Mouse (Mus musculus): ENCODE measurements around the gene Ppp4r1. TPM values are rescaled to one million over a fixed set of nuclear protein-coding genes. Genes with fewer than 3 reads are reported as not detected.

Gene Ppp4r1
- total and polyA plus RNA-seq, 3 experiments, result 25.3 to 43.3 (median 36.9) TPM

DNA sequence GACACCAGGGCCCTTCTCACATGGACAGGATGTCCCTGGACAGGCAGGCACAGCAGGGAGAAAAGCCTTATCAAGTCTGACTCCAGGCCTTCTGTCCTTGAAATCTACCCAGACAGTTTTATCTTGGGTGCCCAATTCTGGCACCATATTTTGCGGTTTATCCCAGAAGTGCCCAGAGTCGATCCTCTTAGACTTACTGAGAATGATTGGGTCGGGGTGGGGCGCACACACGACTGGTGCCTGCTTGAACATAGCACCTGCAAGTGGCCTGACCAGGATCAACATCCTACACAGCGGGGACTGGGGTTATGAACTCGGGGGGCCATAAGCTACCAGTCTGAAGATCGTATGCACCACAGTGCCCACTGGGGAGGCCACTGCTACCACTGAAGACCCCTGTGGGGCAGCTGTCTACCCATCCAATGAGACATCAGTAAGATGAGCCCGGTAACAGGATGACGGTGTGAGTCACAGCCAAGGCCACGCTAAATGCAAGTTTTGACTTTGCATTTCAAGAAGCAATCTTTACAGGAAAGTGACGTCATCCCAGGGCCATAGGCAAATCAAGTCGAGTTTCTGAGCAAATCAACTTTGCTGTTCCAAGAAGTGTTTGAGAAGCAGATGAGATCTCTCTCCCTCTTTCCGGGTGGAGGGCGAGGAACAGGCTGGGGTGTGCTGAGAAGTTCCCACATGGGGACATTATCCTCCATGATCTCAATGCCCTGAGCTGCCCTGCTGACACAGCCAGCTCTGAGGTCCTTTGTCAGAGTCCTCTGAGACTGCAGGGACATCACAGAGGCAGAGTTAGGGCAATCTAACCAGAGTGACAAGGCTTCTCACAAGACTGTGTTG is 42.3 kb upstream of the Ppp4r1 start:
- TF ChIP-seq CTCF (IDR thresholded peaks at IDR 0.05) (no peak), EP300 (IDR thresholded peaks at IDR 0.05; ENCODE audit: insufficient read depth, low read depth, low read length) (no peak), POLR2A (IDR thresholded peaks at IDR 0.05; ENCODE audit: insufficient read depth, low read depth, low read length) (no peak)
- intact Hi-C loops (cut with DNase I), result no loop called here

DNA sequence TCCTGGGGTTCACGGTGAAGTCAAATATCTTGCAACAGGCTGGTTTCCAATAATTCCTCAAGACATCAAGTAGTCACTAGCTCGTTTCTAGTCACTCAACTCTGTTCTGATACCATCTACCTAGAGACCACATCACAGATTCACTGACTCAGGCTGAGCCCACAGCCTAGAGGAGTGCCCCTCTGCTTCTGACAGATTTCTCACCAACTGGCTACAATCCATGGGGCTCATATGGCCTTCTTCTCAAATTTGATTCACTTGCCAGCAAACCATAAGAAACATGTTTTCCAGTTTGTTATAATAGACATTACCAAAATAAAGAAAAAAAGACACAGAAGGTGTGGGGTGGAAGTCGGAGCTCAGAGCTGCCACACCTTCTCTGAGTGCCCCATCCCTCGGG is 40.8 kb upstream of the Ppp4r1 start:
- H3K27ac ChIP-seq, result no peak overlapping the region
- DNase-seq, result no peak
- WGBS, result 92% methylated on average over 4 of the region's 4 CpGs
- H3K79me2 ChIP-seq (replicated peaks; ENCODE audit: control insufficient read depth, insufficient read depth, low read length), result no peaks in the 10 kb centered on the region; the same call in 1 of the 2 replicates
- no peaks in the 10 kb centered on the region for H3K36me3 ChIP-seq (ENCODE audit: control insufficient read depth, insufficient read depth, low read length)
- intact Hi-C loops (cut with DNase I), result no loop called here
- no peaks in the 10 kb centered on the region for H3K27me3 ChIP-seq (ENCODE audit: control insufficient read depth, insufficient read depth, low read length)
- no peak overlapping the region for H3K4me3 ChIP-seq
- peaks cover 4% of the 10 kb centered on the region for H3K4me1 ChIP-seq (ENCODE audit: control insufficient read depth, insufficient read depth, low read length)
- H3K9ac ChIP-seq (ENCODE audit: low read depth, low read length), result no peak overlapping the region
- TF ChIP-seq EP300 (IDR thresholded peaks at IDR 0.05; ENCODE audit: insufficient read depth, low read depth, low read length) (no peak), POLR2A (IDR thresholded peaks at IDR 0.05; ENCODE audit: insufficient read depth, low read depth, low read length) (no peak), CTCF (IDR thresholded peaks at IDR 0.05) (no peak)

More for the DNA sequence above, 42.3 kb upstream of the Ppp4r1 start:
- Histone ChIP-seq H3K36me3 (ENCODE audit: control insufficient read depth, insufficient read depth, low read length) (no peaks in the 10 kb centered on the region), H3K4me3 (no peak overlapping the region), H3K4me1 (ENCODE audit: control insufficient read depth, insufficient read depth, low read length) (peaks cover 4% of the 10 kb centered on the region), H3K79me2 (replicated peaks; ENCODE audit: control insufficient read depth, insufficient read depth, low read length) (no peaks in the 10 kb centered on the region; the same call in 1 of the 2 replicates), H3K9ac (ENCODE audit: low read depth, low read length) (no peak overlapping the region), H3K27ac (no peak overlapping the region), H3K27me3 (ENCODE audit: control insufficient read depth, insufficient read depth, low read length) (no peaks in the 10 kb centered on the region)
- WGBS, result 64% methylated on average over 15 of the region's 15 CpGs
- no peak for DNase-seq

DNA sequence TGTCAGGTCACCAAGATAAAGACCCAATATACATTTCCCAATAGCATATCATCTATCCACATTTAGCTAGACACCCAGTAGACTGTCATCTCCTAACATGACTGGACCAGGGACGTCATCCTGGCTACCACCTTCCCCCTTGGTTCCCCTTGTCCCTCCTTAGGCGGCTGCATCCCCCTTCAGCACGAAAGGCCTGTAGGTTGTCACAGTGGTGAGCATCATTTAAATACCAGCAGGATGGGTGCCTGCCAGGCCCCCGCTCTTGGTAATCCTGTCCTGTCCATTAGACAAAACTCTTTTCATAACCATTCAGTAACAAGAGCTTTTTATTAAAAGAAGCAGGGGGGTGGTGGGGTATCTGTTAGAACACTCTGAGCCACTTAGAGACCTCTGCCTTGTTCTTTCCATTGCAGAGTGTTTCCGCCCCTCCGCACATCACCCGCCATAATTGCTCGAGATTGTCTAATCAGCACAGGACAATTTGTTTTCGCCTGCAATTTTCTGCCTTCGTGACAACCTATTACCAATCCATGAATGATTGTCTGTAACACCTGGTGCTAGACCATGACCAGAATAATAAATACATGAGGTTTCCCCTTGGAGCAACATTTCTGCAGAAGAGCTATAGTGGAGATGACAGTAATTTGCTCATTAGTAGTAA is 40.0 kb upstream of the Ppp4r1 start:
- H3K79me2 ChIP-seq (replicated peaks; ENCODE audit: control insufficient read depth, insufficient read depth, low read length), result no peaks in the 10 kb centered on the region; the same call in 1 of the 2 replicates
- 91% methylated on average over 10 of the region's 10 CpGs for WGBS
- H3K9ac ChIP-seq (ENCODE audit: low read depth, low read length), result no peak overlapping the region
- no peak for TF ChIP-seq EP300 (IDR thresholded peaks at IDR 0.05; ENCODE audit: insufficient read depth, low read depth, low read length)
- no peak for TF ChIP-seq CTCF (IDR thresholded peaks at IDR 0.05)
- TF ChIP-seq POLR2A (IDR thresholded peaks at IDR 0.05; ENCODE audit: insufficient read depth, low read depth, low read length), result no peak
- no peak overlapping the region for H3K4me3 ChIP-seq
- H3K4me1 ChIP-seq (ENCODE audit: control insufficient read depth, insufficient read depth, low read length), result peaks cover 4% of the 10 kb centered on the region
- no peak for DNase-seq
- intact Hi-C loops (cut with DNase I), result no loop called here
- H3K27me3 ChIP-seq (ENCODE audit: control insufficient read depth, insufficient read depth, low read length), result no peaks in the 10 kb centered on the region
- H3K27ac ChIP-seq, result no peak overlapping the region
- no peaks in the 10 kb centered on the region for H3K36me3 ChIP-seq (ENCODE audit: control insufficient read depth, insufficient read depth, low read length)

DNA sequence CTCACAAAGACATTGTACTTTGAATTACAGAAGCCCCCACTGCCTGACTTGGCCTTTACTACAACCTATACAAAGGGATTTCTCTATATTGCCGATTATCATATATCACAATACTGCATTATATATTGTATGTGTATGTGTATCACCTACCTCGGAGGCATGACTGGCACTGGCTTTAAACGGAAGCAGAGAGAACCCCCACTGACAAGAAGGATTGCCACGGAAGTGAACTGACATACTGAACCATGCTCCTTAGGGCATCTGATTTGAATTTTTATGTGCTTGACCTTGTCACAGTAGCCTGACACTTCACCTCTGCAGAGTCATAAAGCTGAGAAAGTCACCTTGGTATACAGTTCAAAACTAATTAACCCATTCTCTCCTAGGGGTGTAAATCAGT is 39.4 kb upstream of the Ppp4r1 start:
- WGBS, result 90% methylated on average over 4 of the region's 4 CpGs
- DNase-seq, result no peak
- TF ChIP-seq CTCF (IDR thresholded peaks at IDR 0.05) (no peak), POLR2A (IDR thresholded peaks at IDR 0.05; ENCODE audit: insufficient read depth, low read depth, low read length) (no peak), EP300 (IDR thresholded peaks at IDR 0.05; ENCODE audit: insufficient read depth, low read depth, low read length) (no peak)
- no peak overlapping the region for H3K9ac ChIP-seq (ENCODE audit: low read depth, low read length)
- no peak overlapping the region for H3K27ac ChIP-seq
- H3K36me3 ChIP-seq (ENCODE audit: control insufficient read depth, insufficient read depth, low read length), result no peaks in the 10 kb centered on the region
- intact Hi-C loops (cut with DNase I), result no loop called here
- H3K4me1 ChIP-seq (ENCODE audit: control insufficient read depth, insufficient read depth, low read length), result no peaks in the 10 kb centered on the region
- H3K79me2 ChIP-seq (replicated peaks; ENCODE audit: control insufficient read depth, insufficient read depth, low read length), result no peaks in the 10 kb centered on the region; the same call in 1 of the 2 replicates
- no peaks in the 10 kb centered on the region for H3K27me3 ChIP-seq (ENCODE audit: control insufficient read depth, insufficient read depth, low read length)
- no peak overlapping the region for H3K4me3 ChIP-seq

DNA sequence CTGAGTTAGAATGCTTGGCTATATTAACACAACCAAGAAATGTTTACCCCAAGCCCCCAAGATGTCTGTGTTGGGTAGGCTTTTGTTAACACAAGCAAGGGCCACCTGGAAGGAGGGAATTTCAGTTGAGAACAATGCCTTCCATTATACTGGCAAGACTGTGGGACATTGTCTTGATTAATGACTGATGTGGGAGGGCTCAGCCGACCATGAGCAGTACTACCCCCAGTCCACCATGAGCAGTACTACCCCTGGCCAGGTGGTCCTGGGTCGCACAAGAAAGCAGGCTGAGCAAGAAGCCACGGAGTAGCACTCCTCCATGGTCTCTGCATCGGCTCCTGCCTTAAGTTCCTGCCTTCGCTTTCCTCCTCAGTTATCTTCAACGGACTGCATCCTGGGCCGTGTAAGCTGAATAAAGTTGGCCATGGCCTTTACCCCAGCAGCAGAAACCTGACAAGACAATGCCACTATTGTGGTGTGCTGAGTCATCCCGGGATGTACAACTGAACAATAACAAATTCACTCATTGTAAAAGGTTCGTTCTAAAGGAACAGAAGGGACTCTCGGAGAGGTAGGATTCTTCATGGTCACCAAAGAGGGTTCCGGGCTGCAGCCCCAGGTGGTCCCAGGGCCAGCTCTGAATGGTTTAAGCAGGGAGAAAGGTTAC is 38.6 kb upstream of the Ppp4r1 start:
- H3K9ac ChIP-seq (ENCODE audit: low read depth, low read length), result no peak overlapping the region
- H3K27ac ChIP-seq, result no peak overlapping the region
- intact Hi-C loops (cut with DNase I), result no loop called here
- TF ChIP-seq CTCF (IDR thresholded peaks at IDR 0.05) (no peak), EP300 (IDR thresholded peaks at IDR 0.05; ENCODE audit: insufficient read depth, low read depth, low read length) (no peak), POLR2A (IDR thresholded peaks at IDR 0.05; ENCODE audit: insufficient read depth, low read depth, low read length) (no peak)
- 76% methylated on average over 11 of the region's 11 CpGs for WGBS
- no peaks in the 10 kb centered on the region for H3K4me1 ChIP-seq (ENCODE audit: control insufficient read depth, insufficient read depth, low read length)
- no peaks in the 10 kb centered on the region; the same call in none of the 2 replicates for H3K79me2 ChIP-seq (replicated peaks; ENCODE audit: control insufficient read depth, insufficient read depth, low read length)
- no peaks in the 10 kb centered on the region for H3K36me3 ChIP-seq (ENCODE audit: control insufficient read depth, insufficient read depth, low read length)
- no peak for DNase-seq
- H3K4me3 ChIP-seq, result no peak overlapping the region
- H3K27me3 ChIP-seq (ENCODE audit: control insufficient read depth, insufficient read depth, low read length), result no peaks in the 10 kb centered on the region

All from heart, adult 2 months (tissue).